Mouse (Mus musculus) ES-Bruce4 (cell line): ENCODE results near the gene Dll4. TPM values are rescaled to one million over a fixed set of nuclear protein-coding genes. Genes with fewer than 3 reads are reported as not detected.

Experiments used
- H3K27ac ChIP-seq: 2 replicates; pipeline ENCODE4 v1.5.1; 2012; ENCODE audit warnings: low read length, inconsistent platforms; ENCODE audit not compliant: insufficient read depth
- H3K27me3 ChIP-seq: 2 replicates; pipeline ENCODE4 v1.6.1; 2012; ENCODE audit warnings: mild to moderate bottlenecking, low read length, inconsistent platforms; ENCODE audit not compliant: control insufficient read depth, poor library complexity, insufficient read depth, severe bottlenecking
- H3K36me3 ChIP-seq: 2 replicates; pipeline ENCODE4 v1.6.1; 2012; ENCODE audit warnings: inconsistent platforms, mild to moderate bottlenecking, low read length, moderate library complexity; ENCODE audit not compliant: control insufficient read depth, poor library complexity, insufficient read depth, severe bottlenecking
- H3K4me1 ChIP-seq: one replicate; pipeline ENCODE4 v1.8.1; 2011; ENCODE audit warnings: low read length; ENCODE audit not compliant: control insufficient read depth, insufficient read depth
- H3K4me3 ChIP-seq: 2 replicates; pipeline ENCODE4 v1.5.1; 2011; ENCODE audit warnings: low read depth, mild to moderate bottlenecking, low read length
- H3K9ac ChIP-seq: 2 replicates; pipeline ENCODE4 v1.6.1; 2012; ENCODE audit warnings: low read depth, mild to moderate bottlenecking, inconsistent platforms; ENCODE audit not compliant: poor library complexity, severe bottlenecking
- H3K9me3 ChIP-seq: replicated peaks from 2 replicates; pipeline ENCODE4 v1.6.1; 2012; ENCODE audit warnings: mild to moderate bottlenecking, low read length, inconsistent platforms; ENCODE audit not compliant: control insufficient read depth, poor library complexity, insufficient read depth, severe bottlenecking
- CTCF ChIP-seq: IDR thresholded peaks from one replicate; pipeline ENCODE4 v1.8.1; 2011; ENCODE audit warnings: low read depth, low read length
- EP300 ChIP-seq: IDR thresholded peaks from 2 replicates; pipeline ENCODE4 v1.6.1; 2011; ENCODE audit warnings: low read depth, low read length; ENCODE audit not compliant: insufficient read depth
- POLR2A ChIP-seq: IDR thresholded peaks from one replicate; pipeline ENCODE4 v1.8.1; 2011; ENCODE audit warnings: low read length; ENCODE audit not compliant: insufficient read depth
- polyA plus RNA-seq: library from polyadenylated mRNA; stranded (reverse); fragments of >200 nt; gene quantifications from 2 replicates; pipeline ENCODE4 v1.2.4, GENCODE M21; 2011; ENCODE audit warnings: low read depth; ENCODE audit not compliant: missing spikeins, insufficient read depth, insufficient read length

The Dll4 gene
- polyA plus RNA-seq: 0.18 TPM in 1 of 2 replicates, not detected in the other

- Histone ChIP-seq H3K9me3 (no peaks in the 10 kb centered on the region), H3K4me3 (peak within 1 kb of the TSS; percentile 71), H3K27me3 (peaks cover 15% of the 10 kb centered on the region), H3K27ac (no peak within 1 kb of the TSS), H3K9ac (no peak within 1 kb of the TSS), H3K4me1 (peaks cover 1% of the 10 kb centered on the region), H3K36me3 (no peaks in the 10 kb centered on the region)
- TF ChIP-seq EP300 (no peak), POLR2A (no peak), CTCF (no peak)
Measured at GRCm38 (mm10) chr2:119325568-119326143, at the start of gene Dll4. Dll4 (plus strand) TSS chr2:119325784.

- no peak overlapping the region for H3K4me3 ChIP-seq
- no peak for TF ChIP-seq CTCF
- no peak for TF ChIP-seq EP300
- TF ChIP-seq POLR2A: no peak
- H3K36me3 ChIP-seq: no peaks in the 10 kb centered on the region
- H3K27me3 ChIP-seq: no peaks in the 10 kb centered on the region
- H3K4me1 ChIP-seq: peaks cover 2% of the 10 kb centered on the region
- no peaks in the 10 kb centered on the region for H3K9me3 ChIP-seq
- no peak overlapping the region for H3K9ac ChIP-seq
- no peak overlapping the region for H3K27ac ChIP-seq
Measured at GRCm38 (mm10) chr2:119276926-119277325, 48.7 kb upstream of the Dll4 start.

- Histone ChIP-seq H3K4me3 (no peak overlapping the region; the same call in 1 of the 2 replicates), H3K4me1 (peaks cover 2% of the 10 kb centered on the region), H3K9ac (no peak overlapping the region), H3K27me3 (no peaks in the 10 kb centered on the region), H3K36me3 (no peaks in the 10 kb centered on the region), H3K9me3 (no peaks in the 10 kb centered on the region), H3K27ac (no peak overlapping the region)
- TF ChIP-seq EP300 (no peak), CTCF (no peak), POLR2A (no peak)
Measured at GRCm38 (mm10) chr2:119277810-119278209, 47.8 kb upstream of the Dll4 start.

- Histone ChIP-seq H3K27me3 (no peaks in the 10 kb centered on the region), H3K9ac (no peak overlapping the region), H3K27ac (no peak overlapping the region), H3K4me1 (no peaks in the 10 kb centered on the region), H3K4me3 (no peak overlapping the region), H3K9me3 (no peaks in the 10 kb centered on the region), H3K36me3 (no peaks in the 10 kb centered on the region)
- TF ChIP-seq POLR2A (no peak), CTCF (no peak), EP300 (no peak)
Measured at GRCm38 (mm10) chr2:119281899-119282565, 43.6 kb upstream of the Dll4 start.

GRCm38 (mm10) chr2:119287372-119287771 lies 38.2 kb upstream of the Dll4 start:
- H3K27me3 ChIP-seq: no peaks in the 10 kb centered on the region
- TF ChIP-seq EP300: no peak
- no peak for TF ChIP-seq POLR2A
- TF ChIP-seq CTCF: no peak
- no peak overlapping the region for H3K4me3 ChIP-seq
- no peaks in the 10 kb centered on the region for H3K4me1 ChIP-seq
- no peak overlapping the region for H3K9ac ChIP-seq
- H3K9me3 ChIP-seq: no peaks in the 10 kb centered on the region
- H3K36me3 ChIP-seq: 0 out of 2 replicates have a peak, but pooled peaks cover 8% of the 10 kb centered on the region
- 0 out of 2 replicates have a peak overlapping the region, but pooled peaks have one; percentile 0 for H3K27ac ChIP-seq
